Mouse (Mus musculus): ENCODE data around the gene Zfp607b.

DNA sequence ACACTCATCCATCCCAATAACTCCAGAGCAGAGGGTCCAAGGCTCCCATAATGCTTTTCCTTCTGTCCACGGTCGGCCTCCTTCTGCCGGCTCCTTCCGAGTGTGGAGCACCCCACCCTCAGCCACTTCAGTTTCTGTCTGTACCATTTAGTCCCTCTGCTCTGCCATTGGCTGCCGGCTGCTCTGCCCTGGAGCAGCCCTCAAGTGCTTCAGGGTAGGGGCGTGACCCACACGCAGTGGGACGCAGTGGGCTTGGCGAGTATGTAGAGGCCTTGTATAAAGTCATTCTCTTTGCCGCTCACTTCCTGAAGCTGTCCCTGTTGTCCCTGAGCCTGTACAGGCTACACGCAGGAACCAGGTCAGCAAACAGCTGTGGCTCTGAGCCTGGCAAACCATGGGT lies 39.4 kb upstream of the Zfp607b start:
- TF ChIP-seq CTCF (IDR thresholded peaks at IDR 0.05; ENCODE audit: extremely low read depth, insufficient read depth, insufficient read length, insufficient replicate concordance): no peak
- no peak for TF ChIP-seq POLR2A (IDR thresholded peaks at IDR 0.05; ENCODE audit: low read depth, low read length)

Measured in spleen, adult 2 months (tissue).